Mouse (Mus musculus): ENCODE data around the gene Pax1. TPM values are rescaled to one million over a fixed set of nuclear protein-coding genes. Genes with fewer than 3 reads are reported as not detected.

Pax1 gene
- polyA plus RNA-seq, 1 experiment from 2014 or later = 3.1 TPM

Other genes with a start within 250 kb of the Pax1 start
- not detected in 2 replicates for gene Nkx2-2, start 167.7 kb upstream of the Pax1 start, polyA plus RNA-seq (2015; fragmentation: Nextera tagmentation; extraction: Ambion mirVana)